Mouse (Mus musculus): Measurements from ENCODE around the gene Il1rapl1. TPM values are rescaled to one million over a fixed set of nuclear protein-coding genes. Genes with fewer than 3 reads are reported as not detected.

Gene Il1rapl1
- polyA plus RNA-seq (2015; fragmentation: Nextera tagmentation; extraction: Ambion mirVana) = not detected in 2 replicates

DNA sequence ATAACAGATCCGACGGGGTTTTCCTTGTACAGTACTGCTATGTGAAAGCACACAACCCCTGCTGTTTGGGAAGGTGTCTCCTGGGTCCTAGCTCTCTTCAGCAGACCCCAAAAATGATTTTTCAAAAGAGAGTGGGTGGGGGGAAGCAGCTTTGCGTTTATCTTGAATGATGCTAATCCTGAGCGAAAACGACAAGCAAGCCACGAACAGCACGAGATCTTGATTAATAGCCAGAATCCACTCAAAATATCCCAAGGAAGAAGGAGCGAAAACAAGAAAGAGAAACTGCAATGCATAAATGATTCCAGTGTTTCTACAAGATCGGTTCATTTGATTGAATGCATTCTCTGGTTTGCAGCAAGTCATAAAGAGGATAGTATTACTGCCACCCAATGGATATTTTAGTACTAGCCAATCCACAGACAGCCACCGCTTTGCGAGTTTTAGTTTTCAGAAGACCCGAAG is at the start of gene Il1rapl1:
Gene Il1rapl1 (minus strand): TSS at position 37 of the 465 bp plus-strand sequence.
- Histone ChIP-seq H3K9me3 (replicated peaks) (no peaks in the 10 kb centered on the region), H3K27ac (no peak within 1 kb of the TSS), H3K36me3 (no peaks in the 10 kb centered on the region), H3K4me3 (replicated peaks) (no peak within 1 kb of the TSS), H3K4me1 (replicated peaks) (no peaks in the 10 kb centered on the region), H3K9ac (no peak within 1 kb of the TSS), H3K27me3 (no peaks in the 10 kb centered on the region), H3K4me2 (no peak within 1 kb of the TSS)
- DNase-seq (no peak), ATAC-seq (ENCODE audit: low read depth) (no peak)
- WGBS (ENCODE audit: insufficient replicate concordance) = 17% methylated on average over 12 of the region's 12 CpGs

DNA sequence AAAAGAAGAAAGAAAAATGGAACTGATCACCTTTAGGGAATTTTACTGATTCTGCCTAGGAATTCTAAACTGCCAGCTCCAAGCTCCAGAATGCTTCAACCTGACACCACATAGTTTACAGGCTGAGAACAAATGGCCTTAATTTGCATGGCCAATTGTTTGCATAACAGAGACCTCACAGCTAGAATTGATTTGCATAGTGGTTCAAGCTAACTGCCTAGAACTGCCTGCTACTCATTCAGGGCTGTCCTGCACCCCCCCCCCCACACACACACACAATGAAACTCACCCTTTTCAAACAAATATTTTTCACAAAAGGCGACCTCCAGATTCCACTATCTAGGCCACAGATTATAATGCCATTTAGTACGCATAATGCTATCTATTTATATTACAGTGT is 42.6 kb upstream of the Il1rapl1 start:
- Histone ChIP-seq H3K36me3 (no peaks in the 10 kb centered on the region), H3K4me1 (replicated peaks) (no peaks in the 10 kb centered on the region), H3K27me3 (no peaks in the 10 kb centered on the region), H3K27ac (no peak overlapping the region), H3K4me2 (no peak overlapping the region), H3K4me3 (replicated peaks) (no peak overlapping the region), H3K9me3 (replicated peaks) (no peaks in the 10 kb centered on the region), H3K9ac (no peak overlapping the region)
- WGBS (ENCODE audit: insufficient replicate concordance) = 35% methylated on average over 2 of the region's 2 CpGs
- DNase-seq (no peak), ATAC-seq (ENCODE audit: low read depth) (no peak)

DNA sequence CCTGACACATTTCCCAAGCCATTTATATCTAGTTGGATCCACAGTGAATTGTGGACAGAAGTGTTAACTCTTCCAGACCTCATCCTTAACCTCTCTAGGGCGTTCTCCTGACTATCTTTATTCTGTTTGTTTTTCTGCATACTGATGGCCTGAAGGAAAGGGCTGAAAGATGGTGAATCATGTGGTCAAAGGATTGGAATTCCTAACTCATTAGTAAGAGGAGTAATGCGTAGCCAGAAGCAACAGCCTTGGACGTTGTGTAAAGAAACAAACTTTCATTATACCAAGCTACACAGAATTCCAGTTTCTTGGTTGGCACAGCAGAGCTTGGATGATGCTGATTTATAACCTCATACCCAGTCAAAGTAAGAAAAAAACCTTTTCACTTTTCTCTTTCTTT is 10.2 kb upstream of the Il1rapl1 start:
- Histone ChIP-seq H3K27me3 (no peaks in the 10 kb centered on the region), H3K4me1 (replicated peaks) (no peaks in the 10 kb centered on the region), H3K27ac (no peak overlapping the region), H3K4me3 (replicated peaks) (no peak overlapping the region), H3K4me2 (no peak overlapping the region), H3K9me3 (replicated peaks) (no peaks in the 10 kb centered on the region), H3K9ac (no peak overlapping the region), H3K36me3 (no peaks in the 10 kb centered on the region)
- ATAC-seq (ENCODE audit: low read depth) (no peak), DNase-seq (no peak)
- 50% methylated on average over 3 of the region's 3 CpGs for WGBS (ENCODE audit: insufficient replicate concordance)

DNA sequence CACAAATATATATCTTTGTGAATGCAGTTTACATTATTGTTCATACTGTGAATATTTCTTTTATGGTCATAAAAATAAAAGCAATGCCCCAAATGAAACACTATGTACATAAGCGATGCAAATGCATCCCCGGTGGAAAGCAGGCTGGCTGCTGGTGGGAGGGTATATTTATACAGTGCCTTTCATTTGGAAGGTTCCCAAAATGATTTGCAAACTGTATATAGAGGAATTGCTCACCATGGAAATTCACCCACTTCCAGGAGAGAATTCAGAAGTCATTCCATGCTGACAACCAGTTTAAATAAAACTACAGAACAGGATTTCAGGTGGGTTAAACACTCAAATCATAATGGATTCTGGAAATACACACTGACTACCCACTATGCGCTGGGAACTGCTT is 4.6 kb upstream of the Il1rapl1 start:
- Histone ChIP-seq H3K27ac (no peak overlapping the region), H3K27me3 (no peaks in the 10 kb centered on the region), H3K9me3 (replicated peaks) (no peaks in the 10 kb centered on the region), H3K4me1 (replicated peaks) (no peaks in the 10 kb centered on the region), H3K36me3 (no peaks in the 10 kb centered on the region), H3K4me2 (no peak overlapping the region), H3K9ac (no peak overlapping the region), H3K4me3 (replicated peaks) (no peak overlapping the region)
- WGBS (ENCODE audit: insufficient replicate concordance) = 71% methylated on average over 3 of the region's 3 CpGs
- DNase-seq = no peak
- ATAC-seq (ENCODE audit: low read depth) = no peak

DNA sequence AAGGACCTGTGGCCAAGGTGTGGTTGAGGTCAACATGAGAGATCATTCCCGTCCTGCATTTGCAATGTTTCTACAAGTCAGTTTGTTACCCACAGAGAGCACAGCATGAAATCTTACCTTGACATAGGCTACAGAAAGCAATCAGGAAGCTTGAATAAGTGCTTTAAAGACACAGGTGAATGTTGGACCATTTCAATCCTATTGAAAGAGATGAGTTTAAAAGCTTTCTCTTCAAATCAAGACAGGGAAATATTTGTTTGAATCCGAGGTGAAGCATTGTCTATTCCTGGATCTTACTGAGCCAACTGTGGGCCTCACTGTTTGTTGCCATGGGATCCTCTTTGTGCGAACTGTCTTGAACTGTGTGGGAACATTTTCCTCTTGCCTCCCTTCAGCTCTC is 2.4 kb upstream of the Il1rapl1 start:
- 35% methylated on average over 3 of the region's 3 CpGs for WGBS (ENCODE audit: insufficient replicate concordance)
- no peak overlapping the region for H3K27ac ChIP-seq
- no peaks in the 10 kb centered on the region for H3K4me1 ChIP-seq (replicated peaks)
- no peak overlapping the region for H3K9ac ChIP-seq
- DNase-seq = no peak
- H3K36me3 ChIP-seq = no peaks in the 10 kb centered on the region
- H3K4me2 ChIP-seq = no peak overlapping the region
- H3K9me3 ChIP-seq (replicated peaks) = no peaks in the 10 kb centered on the region
- no peak for ATAC-seq (ENCODE audit: low read depth)
- H3K4me3 ChIP-seq (replicated peaks) = no peak overlapping the region
- no peaks in the 10 kb centered on the region for H3K27me3 ChIP-seq

DNA sequence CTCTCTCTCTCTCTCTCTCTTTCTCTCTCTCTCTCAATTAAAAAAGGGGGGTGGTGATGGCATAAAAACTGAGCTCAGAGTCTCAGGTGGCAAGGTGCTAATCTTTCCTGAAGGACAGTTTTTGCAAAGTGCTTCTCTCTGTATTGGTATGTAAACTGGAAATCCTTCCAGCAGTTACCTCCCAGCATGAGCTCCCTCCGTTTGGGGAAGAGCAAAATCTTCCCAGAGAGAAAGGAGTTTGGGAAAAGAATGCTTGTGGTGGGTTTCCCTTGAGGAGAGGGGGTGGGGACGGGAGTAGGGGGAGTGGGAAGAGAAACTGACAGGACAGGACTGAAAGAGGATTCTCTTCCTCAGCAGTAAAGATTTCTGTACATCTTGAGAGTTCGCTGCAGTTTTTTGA is 881 bp upstream of the Il1rapl1 start:
- H3K4me1 ChIP-seq (replicated peaks) = no peaks in the 10 kb centered on the region
- DNase-seq (no peak), ATAC-seq (ENCODE audit: low read depth) (no peak)
- WGBS (ENCODE audit: insufficient replicate concordance) = 6% methylated on average over 3 of the region's 3 CpGs
- no peaks in the 10 kb centered on the region for H3K27me3 ChIP-seq
- H3K9me3 ChIP-seq (replicated peaks) = no peaks in the 10 kb centered on the region
- H3K4me2 ChIP-seq = no peak overlapping the region
- H3K27ac ChIP-seq = no peak overlapping the region
- H3K9ac ChIP-seq = no peak overlapping the region
- H3K36me3 ChIP-seq = no peaks in the 10 kb centered on the region
- H3K4me3 ChIP-seq (replicated peaks) = no peak overlapping the region

DNA sequence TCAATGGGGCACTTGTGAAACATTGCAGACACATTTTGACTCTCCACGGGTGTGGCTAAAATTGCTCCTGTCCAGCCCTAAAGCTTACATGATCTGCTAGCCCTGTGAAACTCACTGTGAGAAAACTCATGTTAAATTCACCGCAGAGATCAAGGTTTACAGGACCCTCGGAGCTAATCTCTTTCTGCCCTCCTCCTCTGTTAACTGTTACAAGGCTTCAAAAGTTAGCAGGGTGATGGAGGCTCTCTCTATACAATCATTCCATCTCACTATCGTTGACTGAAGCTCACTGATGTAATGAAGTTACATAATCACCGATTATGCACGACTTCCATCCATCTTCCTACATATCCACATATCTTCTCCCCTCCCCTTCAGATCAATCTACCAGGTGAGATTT is 1.9 kb downstream of the Il1rapl1 start:
- Histone ChIP-seq H3K4me3 (replicated peaks) (no peak overlapping the region), H3K9ac (no peak overlapping the region), H3K9me3 (replicated peaks) (no peaks in the 10 kb centered on the region), H3K27me3 (no peaks in the 10 kb centered on the region), H3K4me1 (replicated peaks) (no peaks in the 10 kb centered on the region), H3K4me2 (no peak overlapping the region), H3K27ac (no peak overlapping the region), H3K36me3 (no peaks in the 10 kb centered on the region)
- no peak for ATAC-seq (ENCODE audit: low read depth)
- DNase-seq = no peak
- 61% methylated on average over 6 of the region's 6 CpGs for whole genome bisulfite sequencing (ENCODE audit: insufficient replicate concordance)

DNA sequence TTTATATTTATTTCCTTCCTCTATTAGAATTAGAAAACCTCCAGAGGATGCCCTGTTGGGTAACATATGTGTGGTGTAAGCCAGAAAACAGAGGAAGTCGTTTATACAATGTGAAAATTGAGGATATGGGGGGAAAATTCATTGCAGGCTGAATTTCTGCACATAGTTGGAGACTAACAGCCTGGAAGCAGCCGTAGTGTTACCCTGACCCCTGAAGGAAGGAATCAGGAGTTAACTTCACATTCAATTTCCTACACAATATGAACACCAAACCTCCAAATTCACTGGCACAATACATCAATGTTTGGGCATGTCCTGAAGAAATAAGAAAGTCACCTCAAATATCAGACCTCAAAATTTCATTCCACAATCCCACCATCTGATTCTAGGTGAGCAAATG is 3.2 kb downstream of the Il1rapl1 start:
- no peaks in the 10 kb centered on the region for H3K9me3 ChIP-seq (replicated peaks)
- DNase-seq = no peak
- H3K9ac ChIP-seq = no peak overlapping the region
- no peak overlapping the region for H3K4me2 ChIP-seq
- no peaks in the 10 kb centered on the region for H3K27me3 ChIP-seq
- no peak overlapping the region for H3K27ac ChIP-seq
- no peaks in the 10 kb centered on the region for H3K4me1 ChIP-seq (replicated peaks)
- WGBS (ENCODE audit: insufficient replicate concordance) = 18% methylated on average over 2 of the region's 2 CpGs
- H3K36me3 ChIP-seq = no peaks in the 10 kb centered on the region
- no peak overlapping the region for H3K4me3 ChIP-seq (replicated peaks)
- no peak for ATAC-seq (ENCODE audit: low read depth)

DNA sequence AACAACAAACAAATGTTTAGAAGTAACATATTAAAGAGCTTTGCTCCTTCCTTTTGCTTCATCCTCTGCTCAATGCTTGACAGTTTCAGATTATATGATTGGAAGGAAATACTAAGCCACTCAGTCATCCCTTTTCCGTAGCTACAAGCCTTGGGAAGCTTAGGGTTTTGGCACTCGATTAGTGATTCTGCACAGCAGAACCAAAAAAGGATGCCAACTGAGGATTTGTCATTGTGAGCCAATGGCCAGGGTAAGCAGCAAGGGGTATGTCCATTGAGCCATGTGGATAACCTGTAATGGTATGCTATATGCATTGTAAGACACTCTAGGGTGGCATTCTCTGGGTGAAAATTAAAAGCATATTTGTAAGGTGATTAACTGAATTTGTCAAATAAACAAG is 5.7 kb downstream of the Il1rapl1 start:
- DNase-seq (no peak), ATAC-seq (ENCODE audit: low read depth) (no peak)
- H3K4me3 ChIP-seq (replicated peaks) = no peak overlapping the region
- WGBS (ENCODE audit: insufficient replicate concordance) = 47% methylated on average over 2 of the region's 2 CpGs
- H3K9ac ChIP-seq = no peak overlapping the region
- H3K9me3 ChIP-seq (replicated peaks) = no peaks in the 10 kb centered on the region
- H3K27ac ChIP-seq = no peak overlapping the region
- H3K27me3 ChIP-seq = no peaks in the 10 kb centered on the region
- no peaks in the 10 kb centered on the region for H3K36me3 ChIP-seq
- no peaks in the 10 kb centered on the region for H3K4me1 ChIP-seq (replicated peaks)
- H3K4me2 ChIP-seq = no peak overlapping the region

DNA sequence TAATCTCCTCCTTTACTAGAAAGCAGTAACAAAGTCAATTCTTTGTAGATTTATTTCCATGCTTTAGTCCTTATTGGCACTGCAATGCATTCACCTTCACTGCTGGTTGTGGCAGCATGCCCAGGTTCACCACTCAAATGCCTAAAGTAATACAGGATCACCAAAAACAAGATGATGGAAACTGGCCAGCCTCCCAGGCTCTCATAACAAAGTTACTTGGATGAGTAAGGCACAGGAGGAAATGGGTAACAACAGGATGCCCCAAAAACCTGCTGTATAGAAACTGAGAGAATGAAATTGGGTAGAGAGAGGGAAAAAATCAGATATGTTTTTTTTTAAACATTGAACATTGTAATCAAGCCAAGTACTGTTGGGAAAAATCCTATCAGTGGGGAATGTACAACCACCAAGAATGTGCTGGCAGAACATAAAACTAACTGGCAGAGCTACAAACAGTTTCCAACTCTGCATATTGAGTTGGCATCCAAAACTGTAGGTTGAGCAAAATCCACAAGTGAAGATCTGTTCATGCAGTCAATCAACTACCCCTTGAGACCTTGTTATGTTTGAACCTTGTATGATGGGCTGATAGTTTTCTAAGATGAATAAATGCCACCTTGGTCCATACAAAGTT is 21.4 kb downstream of the Il1rapl1 start:
- no peak overlapping the region for H3K27ac ChIP-seq
- ATAC-seq (ENCODE audit: low read depth) = no peak
- H3K27me3 ChIP-seq = no peaks in the 10 kb centered on the region
- no peaks in the 10 kb centered on the region for H3K36me3 ChIP-seq
- DNase-seq = no peak
- no peaks in the 10 kb centered on the region for H3K9me3 ChIP-seq (replicated peaks)
- no peak overlapping the region for H3K4me2 ChIP-seq
- H3K4me1 ChIP-seq (replicated peaks) = no peaks in the 10 kb centered on the region
- H3K4me3 ChIP-seq (replicated peaks) = no peak overlapping the region
- no peak overlapping the region for H3K9ac ChIP-seq

DNA sequence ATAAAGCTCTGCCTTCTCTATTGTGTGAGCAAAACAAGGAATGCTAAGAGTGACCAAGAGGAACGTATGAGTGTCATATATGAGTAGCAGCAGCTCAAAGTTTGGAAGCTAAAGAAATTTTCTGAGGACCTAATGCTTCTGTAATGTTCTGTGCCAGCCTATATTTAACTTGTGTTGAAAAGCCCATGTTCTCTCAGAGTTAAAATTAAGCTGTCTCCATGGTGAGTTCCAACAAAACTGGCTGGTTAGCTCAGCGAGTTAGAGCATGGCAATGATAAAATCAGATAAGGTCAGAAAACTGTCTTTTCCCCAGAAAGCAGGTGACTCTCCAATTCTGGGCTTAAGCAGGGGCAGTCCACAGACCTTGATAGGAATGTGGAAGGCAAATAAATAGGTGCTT is 25.6 kb downstream of the Il1rapl1 start:
- Histone ChIP-seq H3K9me3 (replicated peaks) (no peaks in the 10 kb centered on the region), H3K4me3 (replicated peaks) (no peak overlapping the region), H3K4me2 (no peak overlapping the region), H3K9ac (no peak overlapping the region), H3K36me3 (no peaks in the 10 kb centered on the region), H3K27ac (no peak overlapping the region), H3K4me1 (replicated peaks) (no peaks in the 10 kb centered on the region), H3K27me3 (no peaks in the 10 kb centered on the region)
- WGBS (ENCODE audit: insufficient replicate concordance) = 47% methylated on average over 2 of the region's 2 CpGs
- no peak for ATAC-seq (ENCODE audit: low read depth)
- no peak for DNase-seq

DNA sequence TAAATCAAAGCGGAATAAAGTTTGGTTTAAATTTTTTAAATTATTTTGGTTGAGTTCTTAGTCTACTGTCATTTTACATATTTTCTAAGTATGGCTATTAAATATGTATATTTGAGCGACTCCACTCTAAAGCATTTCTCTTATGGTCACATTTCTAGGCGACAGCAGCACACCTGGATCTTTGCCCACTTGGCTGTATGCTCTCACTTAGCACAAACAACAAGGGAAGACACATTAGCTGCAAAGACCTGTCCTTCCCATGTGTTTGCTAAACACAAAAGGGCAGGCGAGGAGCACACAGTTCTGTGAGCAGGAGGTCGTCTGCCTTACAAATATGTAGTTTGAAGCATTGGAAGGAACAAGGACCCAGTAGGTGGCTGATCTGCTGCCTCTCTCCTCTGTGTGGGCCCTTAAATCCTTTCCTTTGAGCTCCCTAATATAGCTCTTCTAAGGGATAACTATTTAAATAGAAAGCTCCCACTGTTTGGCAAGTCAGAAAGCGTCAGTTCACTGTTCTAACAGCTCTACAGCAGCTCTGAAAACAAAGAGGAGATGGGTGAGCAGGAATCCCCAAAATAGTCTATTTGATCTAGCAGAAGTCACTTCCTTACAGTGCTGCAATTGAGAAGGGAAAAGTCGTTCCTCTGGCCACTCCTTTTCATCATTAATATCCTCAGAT is 42.6 kb downstream of the Il1rapl1 start:
- H3K27ac ChIP-seq = no peak overlapping the region
- H3K4me2 ChIP-seq = no peak overlapping the region
- no peaks in the 10 kb centered on the region for H3K4me1 ChIP-seq (replicated peaks)
- no peaks in the 10 kb centered on the region for H3K27me3 ChIP-seq
- 36% methylated on average over 7 of the region's 7 CpGs for WGBS (ENCODE audit: insufficient replicate concordance)
- no peaks in the 10 kb centered on the region for H3K9me3 ChIP-seq (replicated peaks)
- H3K4me3 ChIP-seq (replicated peaks) = no peak overlapping the region
- ATAC-seq (ENCODE audit: low read depth) (no peak), DNase-seq (no peak)
- H3K36me3 ChIP-seq = no peaks in the 10 kb centered on the region
- no peak overlapping the region for H3K9ac ChIP-seq

All from liver, embryonic 13.5 days (tissue).